ENCODE assay signal across 16 mouse cellular contexts in the genomic region with DNA sequence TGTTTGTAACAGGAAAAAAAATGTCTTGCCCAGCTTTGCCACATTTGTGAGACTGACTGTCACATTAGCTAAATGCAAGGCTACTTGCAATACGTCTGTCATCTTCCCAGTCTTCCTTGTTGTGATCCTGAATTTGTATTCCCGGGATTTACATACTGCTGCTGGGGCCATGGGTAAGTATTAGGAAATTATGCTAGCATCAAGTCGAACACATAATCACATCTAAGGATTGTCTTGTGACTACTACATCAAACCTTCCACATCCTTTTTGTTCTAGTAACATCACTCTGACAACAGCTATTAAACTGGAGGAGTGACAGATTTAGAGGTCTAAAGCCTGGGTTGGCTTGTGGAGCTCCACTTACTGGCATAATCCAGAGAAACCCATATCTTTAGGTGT.
"Had no signal": no experiment of that assay in that cellular context is flagged by ENCODE, and none has a peak within 500 bp of the region (broad histone marks: within the 10 kb centered on the region; RNA-seq: fewer than 3 reads in every experiment).

No protein-coding gene starts in this region.

- H3K4me2 ChIP-seq: neural tube, embryonic 13.5 days; neural tube, embryonic 15.5 days; stomach, embryonic 15.5 days had no signal

- H3K4me1 ChIP-seq: neural tube, embryonic 13.5 days; neural tube, embryonic 15.5 days; stomach, embryonic 15.5 days had no signal

- H3K27me3 ChIP-seq: neural tube, embryonic 13.5 days; neural tube, embryonic 15.5 days; stomach, embryonic 15.5 days had no signal

- H3K9ac ChIP-seq: neural tube, embryonic 13.5 days; neural tube, embryonic 15.5 days; stomach, embryonic 15.5 days had no signal

- H3K9me3 ChIP-seq: neural tube, embryonic 13.5 days; neural tube, embryonic 15.5 days; stomach, embryonic 15.5 days had no signal

- H3K36me3 ChIP-seq: neural tube, embryonic 13.5 days; neural tube, embryonic 15.5 days; stomach, embryonic 15.5 days had no signal

- H3K27ac ChIP-seq: neural tube, embryonic 13.5 days; neural tube, embryonic 15.5 days; stomach, embryonic 15.5 days; stomach, postnatal 0 days had no signal

- H3K4me3 ChIP-seq: neural tube, embryonic 13.5 days; neural tube, embryonic 15.5 days; stomach, embryonic 15.5 days had no signal

- DNase-seq: retina, postnatal 1 day; right cerebral cortex, adult 18-20 months; right cerebral cortex, postnatal 14 days; right cerebral cortex, postnatal 25 days; right cerebral cortex, postnatal 4 days; spleen, adult 18-20 months; thymus, adult 18-20 months; thymus, adult 2 months; thymus, postnatal 14 days; thymus, postnatal 25 days; thymus, postnatal 36 days; thymus, postnatal 4 days had no signal
